Mouse (Mus musculus) C2C12 (cell line): ENCODE data around the gene Arid1a. TPM values are rescaled to one million over a fixed set of nuclear protein-coding genes. Genes with fewer than 3 reads are reported as not detected.

Experiments
- H3K27me3 ChIP-seq: one replicate; pipeline ENCODE4 v1.6.1; 2011; ENCODE audit not compliant: control insufficient read depth, insufficient read depth, insufficient read length
- H3K36me3 ChIP-seq: one replicate; pipeline ENCODE4 v1.6.1; 2011; ENCODE audit not compliant: control insufficient read depth, insufficient read depth
- H3K4me3 ChIP-seq: one replicate; pipeline ENCODE4 v1.5.1; 2011; ENCODE audit warnings: mild to moderate bottlenecking, control low read depth; ENCODE audit not compliant: poor library complexity, insufficient read depth, severe bottlenecking
- H3K79me2 ChIP-seq: one replicate; pipeline ENCODE4 v1.6.1; 2011; ENCODE audit not compliant: control insufficient read depth, insufficient read depth
- H3K79me3 ChIP-seq: one replicate; pipeline ENCODE4 v1.6.1; 2011; ENCODE audit warnings: low read depth, control low read depth
- H3ac ChIP-seq: one replicate; pipeline ENCODE3; 2011; ENCODE audit warnings: low read depth; ENCODE audit not compliant: control insufficient read depth, insufficient read length
- CEBPB ChIP-seq: IDR thresholded peaks from one replicate; pipeline ENCODE4 v1.6.1; 2011; ENCODE audit warnings: low read depth, mild to moderate bottlenecking, control low read depth, moderate library complexity
- CTCF ChIP-seq: IDR thresholded peaks from one replicate; pipeline ENCODE4 v1.5.1; 2011; ENCODE audit not compliant: control insufficient read depth, insufficient read depth, insufficient read length
- FOSL1 ChIP-seq: IDR thresholded peaks from one replicate; pipeline ENCODE4 v1.8.0; 2011; ENCODE audit warnings: mild to moderate bottlenecking, low read length; ENCODE audit not compliant: poor library complexity, insufficient read depth, severe bottlenecking
- MAX ChIP-seq: IDR thresholded peaks from one replicate; pipeline ENCODE4 v1.6.1; 2011; ENCODE audit warnings: mild to moderate bottlenecking, control low read depth
- MYOD1 ChIP-seq: IDR thresholded peaks from one replicate; pipeline ENCODE4 v1.6.1; 2011; ENCODE audit warnings: low read depth; ENCODE audit not compliant: control insufficient read depth, insufficient read length
- MYOG ChIP-seq: IDR thresholded peaks from one replicate; pipeline ENCODE4 v1.6.1; 2011; ENCODE audit not compliant: control insufficient read depth, insufficient read length; ENCODE audit errors: extremely low read depth
- USF1 ChIP-seq: IDR thresholded peaks from one replicate; pipeline ENCODE4 v1.6.1; 2011; ENCODE audit warnings: low read depth, mild to moderate bottlenecking, control low read depth, moderate library complexity
- long read RNA-seq, 2 experiments: library from polyadenylated mRNA; unstranded; transcript quantifications; one replicate each; pipeline ENCODE4 v2.0.0; 2019 to 2020
- polyA plus RNA-seq: library from polyadenylated mRNA; unstranded; fragments of >200 nt; fragmentation: generic; extraction: Trizol; gene quantifications from one replicate; pipeline ENCODE4 v1.2.1, GENCODE M21; 2012; ENCODE audit warnings: missing spikeins

Gene Arid1a
- polyA plus RNA-seq: 24.7 TPM
- long read RNA-seq, experiment 1, partial matches to known transcripts: 2 of 11 reads
- long read RNA-seq, experiment 1, other reads (novel, unspliced or antisense): 9 of 11 reads
- long read RNA-seq, experiment 2, partial matches to known transcripts: 18 of 21 reads
- long read RNA-seq, experiment 2, other reads (novel, unspliced or antisense): 3 of 21 reads

DNA sequence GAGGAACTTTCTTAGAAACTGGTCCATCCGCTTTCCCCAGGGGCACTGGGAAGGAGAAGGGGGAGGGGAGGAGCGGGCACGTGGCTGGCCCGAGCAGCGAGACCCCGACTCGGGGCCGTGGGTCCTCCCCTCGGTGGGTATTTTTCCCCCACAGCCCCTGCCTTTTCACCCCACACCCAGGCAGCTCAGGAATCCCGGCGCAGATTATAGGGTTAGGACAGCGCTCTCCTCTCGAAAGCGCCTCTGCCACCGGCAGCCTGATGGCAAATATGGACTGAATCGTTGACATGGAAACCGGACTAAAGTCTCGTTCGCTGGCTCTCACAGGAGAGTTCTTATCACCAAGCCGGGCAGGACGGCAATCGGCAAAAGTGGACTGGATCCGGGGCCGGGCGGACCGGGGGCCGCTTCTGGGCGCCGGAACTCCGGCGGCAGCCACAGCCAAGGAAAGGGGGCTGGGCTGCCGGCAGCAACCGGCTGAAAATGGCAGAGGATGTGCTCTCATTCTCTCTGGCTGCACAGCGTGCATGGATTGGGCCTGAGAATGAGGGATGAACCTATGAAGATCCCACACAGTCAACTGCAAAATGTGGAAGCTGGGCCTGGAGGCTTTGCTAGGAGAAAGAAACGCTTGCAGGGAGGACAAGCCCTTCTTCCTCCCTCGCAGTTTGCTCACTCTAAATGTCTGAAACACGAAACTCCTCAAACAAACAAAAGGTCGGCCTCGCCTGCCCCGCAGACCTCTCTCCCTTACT, at the start of gene Arid1a:
Gene Arid1a, minus strand, starts transcription at position 256 of the 755 bp plus-strand sequence.
- peak within 1 kb of the TSS; percentile 33 for H3K4me3 ChIP-seq
- TF ChIP-seq CEBPB: no peak
- no peak for TF ChIP-seq MYOG
- TF ChIP-seq MAX: no peak
- TF ChIP-seq USF1: no peak
- no peak for TF ChIP-seq CTCF
- TF ChIP-seq MYOD1: no peak
- no peak for TF ChIP-seq FOSL1
- H3K79me3 ChIP-seq: peaks cover 9% of the 10 kb centered on the region

DNA sequence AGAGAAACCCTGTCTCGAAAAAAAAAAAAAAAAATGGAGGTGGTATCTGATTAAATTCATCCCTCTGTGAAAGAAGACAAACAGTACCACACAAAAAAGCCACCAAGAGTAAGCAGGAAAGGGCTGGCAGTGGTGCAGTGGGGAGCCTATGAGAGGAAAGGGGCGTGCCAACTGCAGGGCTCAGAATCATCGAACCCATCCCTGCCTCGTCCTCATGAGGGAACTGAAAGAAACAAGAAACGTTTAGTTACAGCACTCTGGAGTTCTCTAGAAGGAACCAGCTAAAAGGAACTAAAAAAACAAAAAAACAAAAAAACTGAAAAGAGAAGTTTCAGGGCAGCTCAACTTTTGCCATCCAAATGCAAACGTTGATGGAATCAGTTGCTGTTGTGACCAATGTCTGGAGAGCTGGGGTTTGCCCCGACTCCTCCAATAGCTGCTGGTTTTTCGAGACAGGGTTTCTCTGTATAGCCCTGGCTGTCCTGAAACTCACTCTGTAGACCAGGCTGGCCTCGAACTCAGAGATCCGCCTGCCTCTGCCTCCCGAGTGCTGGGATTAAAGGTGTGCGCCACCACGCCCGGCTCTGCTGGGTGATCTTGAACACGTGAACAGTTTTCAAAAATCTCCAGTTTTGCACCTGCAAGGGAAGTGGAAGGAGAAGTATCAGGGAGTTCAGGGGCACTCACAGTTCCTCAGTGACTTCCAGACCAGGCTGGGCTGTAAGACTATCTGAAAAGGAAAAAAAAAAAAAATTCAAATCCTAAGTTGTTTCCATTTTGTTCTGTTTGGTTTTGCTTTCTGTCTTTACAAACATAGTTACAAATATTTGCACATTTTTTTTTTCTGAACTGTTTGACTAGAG, 48.1 kb upstream of the Arid1a start:
- H3K27me3 ChIP-seq: no peaks in the 10 kb centered on the region
- no peaks in the 10 kb centered on the region for H3K79me2 ChIP-seq
- TF ChIP-seq FOSL1 (no peak), CTCF (no peak), MYOG (no peak), MYOD1 (no peak), MAX (no peak), CEBPB (no peak), USF1 (no peak)
- H3ac ChIP-seq: no peak overlapping the region
- H3K36me3 ChIP-seq: no peaks in the 10 kb centered on the region
- H3K4me3 ChIP-seq: no peak overlapping the region
- H3K79me3 ChIP-seq: no peaks in the 10 kb centered on the region

More for the DNA sequence above, at the start of gene Arid1a:
- H3ac ChIP-seq: peak within 1 kb of the TSS; percentile 80
- no peaks in the 10 kb centered on the region for H3K27me3 ChIP-seq
- peaks cover 28% of the 10 kb centered on the region for H3K79me2 ChIP-seq
- no peaks in the 10 kb centered on the region for H3K36me3 ChIP-seq

DNA sequence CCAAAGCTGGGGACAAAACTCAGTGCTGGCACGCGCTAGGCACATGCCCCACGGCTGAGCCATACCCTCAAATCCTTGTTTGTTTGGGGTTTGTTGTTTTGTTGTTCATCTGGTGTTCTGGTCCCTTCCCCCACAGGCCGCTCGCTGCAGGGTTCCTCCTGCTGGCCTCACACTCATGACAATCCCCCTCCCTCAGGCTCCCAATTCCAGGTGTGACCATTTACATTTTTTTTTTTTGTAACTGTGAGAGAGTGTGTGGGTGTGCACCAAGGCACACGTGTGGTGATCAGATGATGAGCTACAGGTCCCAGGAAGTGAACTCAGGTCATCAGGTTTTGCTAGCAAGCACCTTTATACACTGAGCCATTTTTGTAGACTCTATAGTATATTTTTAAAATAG, 44.0 kb upstream of the Arid1a start:
- Histone ChIP-seq H3ac (no peak overlapping the region), H3K79me3 (no peaks in the 10 kb centered on the region), H3K79me2 (no peaks in the 10 kb centered on the region), H3K4me3 (no peak overlapping the region), H3K36me3 (no peaks in the 10 kb centered on the region), H3K27me3 (peaks cover 4% of the 10 kb centered on the region)
- no peak for TF ChIP-seq CTCF
- no peak for TF ChIP-seq USF1
- no peak for TF ChIP-seq MYOG
- no peak for TF ChIP-seq MAX

DNA sequence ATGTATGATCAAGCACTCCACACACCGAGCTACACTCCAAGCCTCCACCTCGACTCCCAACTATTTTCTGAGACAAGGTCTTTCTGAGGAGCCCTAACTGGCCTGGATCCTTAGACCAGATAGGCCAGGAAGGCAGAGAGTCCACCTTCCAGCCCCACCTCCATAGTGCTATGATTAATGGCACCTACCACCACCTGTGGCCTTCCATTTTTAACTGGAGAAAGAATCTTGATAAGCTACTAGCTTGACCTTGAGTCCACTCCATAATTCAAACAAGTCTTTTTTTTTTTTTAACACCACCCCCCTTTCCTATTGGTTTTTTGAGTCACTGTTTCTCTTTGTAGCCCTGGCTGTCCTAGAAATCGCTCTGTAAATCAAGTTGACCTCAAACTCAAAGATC, 36.7 kb upstream of the Arid1a start:
- Histone ChIP-seq H3K27me3 (peaks cover 7% of the 10 kb centered on the region), H3ac (no peak overlapping the region), H3K4me3 (no peak overlapping the region), H3K36me3 (no peaks in the 10 kb centered on the region), H3K79me3 (no peaks in the 10 kb centered on the region), H3K79me2 (no peaks in the 10 kb centered on the region)
- TF ChIP-seq MAX: no peak

DNA sequence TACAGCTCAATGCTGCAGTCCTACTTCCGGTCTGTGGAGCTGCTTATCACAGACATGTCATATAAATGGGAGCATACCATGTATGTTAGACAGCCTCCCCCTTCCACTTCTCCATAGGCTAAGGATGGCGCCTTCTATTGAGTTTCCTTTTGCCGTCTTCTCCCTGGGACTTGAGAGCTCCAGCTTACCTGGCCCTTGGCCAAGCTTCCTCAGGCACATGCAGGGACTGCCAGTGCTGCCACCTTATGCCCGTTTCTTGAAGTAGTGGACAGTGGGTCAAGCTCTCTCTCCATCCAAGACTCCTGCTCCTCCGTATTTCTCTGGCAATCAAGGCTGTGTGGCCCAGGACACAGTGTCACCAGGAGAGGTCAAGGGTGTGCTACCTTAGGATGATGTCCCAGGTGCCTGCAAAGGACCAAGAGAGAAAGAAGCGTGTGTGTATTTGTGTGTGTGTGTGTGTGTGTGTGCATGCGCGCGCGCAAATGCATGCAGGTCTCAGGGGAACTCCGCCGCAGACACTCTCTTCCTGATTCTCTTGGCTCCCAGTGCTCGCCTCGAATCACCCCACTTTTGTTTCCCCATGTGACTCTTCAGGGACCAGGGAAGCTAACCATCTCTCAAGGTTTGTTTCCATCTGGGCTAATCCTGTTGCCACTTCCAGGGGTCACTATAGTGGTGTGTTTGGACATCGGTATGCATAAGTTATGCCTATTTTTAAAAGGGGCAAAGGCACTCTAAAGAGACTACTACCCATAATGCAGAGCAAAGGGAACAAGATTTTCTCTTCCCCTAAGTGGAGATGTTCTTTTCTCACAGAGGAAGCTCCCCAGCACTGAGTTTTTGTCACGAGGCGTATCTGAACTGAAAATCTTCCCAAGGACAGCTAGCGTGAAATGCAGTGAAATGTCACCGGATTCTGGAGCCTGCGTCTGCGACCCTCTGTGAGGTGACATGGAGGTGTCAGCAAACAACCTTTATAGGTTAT, 18.3 kb upstream of the Arid1a start:
- H3ac ChIP-seq: no peak overlapping the region

More for the DNA sequence above, 18.3 kb upstream of the Arid1a start:
- Histone ChIP-seq H3K27me3 (no peaks in the 10 kb centered on the region), H3K36me3 (no peaks in the 10 kb centered on the region), H3K79me3 (no peaks in the 10 kb centered on the region), H3K79me2 (no peaks in the 10 kb centered on the region), H3K4me3 (no peak overlapping the region)
- TF ChIP-seq USF1 (no peak), FOSL1 (no peak), MYOG (no peak), MYOD1 (no peak), CEBPB (no peak), CTCF (peak; percentile 37), MAX (no peak)
